Mouse (Mus musculus) urinary bladder, postnatal 14 days (tissue): Measurements from ENCODE around the gene 1700013G24Rik.

Source experiments
- DNase-seq: peaks from one replicate; pipeline ENCODE4 v3.0.0; 2021; ENCODE audit warnings: low spot score

Gene 1700013G24Rik

DNA sequence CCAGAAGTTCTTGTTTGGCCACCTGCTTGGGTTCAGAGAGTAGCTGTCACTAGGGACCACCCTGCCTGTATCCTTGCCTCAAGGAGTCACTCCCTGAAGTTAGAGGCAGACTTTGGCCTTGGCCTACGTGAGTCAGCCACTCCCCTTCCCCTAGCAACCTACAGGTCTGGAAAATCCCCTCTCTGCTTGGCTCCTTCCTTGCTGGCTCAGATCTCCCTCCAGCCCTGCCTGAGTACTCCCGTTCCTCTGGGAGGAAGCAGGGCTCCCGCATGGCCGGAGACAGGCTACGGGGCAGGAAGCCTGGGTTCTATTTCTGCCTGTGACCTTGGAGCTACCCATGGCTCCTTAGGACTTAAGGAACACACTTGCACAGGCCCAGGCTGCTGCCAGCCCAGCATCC, 44.3 kb downstream of the 1700013G24Rik start:
- DNase-seq = no peak

DNA sequence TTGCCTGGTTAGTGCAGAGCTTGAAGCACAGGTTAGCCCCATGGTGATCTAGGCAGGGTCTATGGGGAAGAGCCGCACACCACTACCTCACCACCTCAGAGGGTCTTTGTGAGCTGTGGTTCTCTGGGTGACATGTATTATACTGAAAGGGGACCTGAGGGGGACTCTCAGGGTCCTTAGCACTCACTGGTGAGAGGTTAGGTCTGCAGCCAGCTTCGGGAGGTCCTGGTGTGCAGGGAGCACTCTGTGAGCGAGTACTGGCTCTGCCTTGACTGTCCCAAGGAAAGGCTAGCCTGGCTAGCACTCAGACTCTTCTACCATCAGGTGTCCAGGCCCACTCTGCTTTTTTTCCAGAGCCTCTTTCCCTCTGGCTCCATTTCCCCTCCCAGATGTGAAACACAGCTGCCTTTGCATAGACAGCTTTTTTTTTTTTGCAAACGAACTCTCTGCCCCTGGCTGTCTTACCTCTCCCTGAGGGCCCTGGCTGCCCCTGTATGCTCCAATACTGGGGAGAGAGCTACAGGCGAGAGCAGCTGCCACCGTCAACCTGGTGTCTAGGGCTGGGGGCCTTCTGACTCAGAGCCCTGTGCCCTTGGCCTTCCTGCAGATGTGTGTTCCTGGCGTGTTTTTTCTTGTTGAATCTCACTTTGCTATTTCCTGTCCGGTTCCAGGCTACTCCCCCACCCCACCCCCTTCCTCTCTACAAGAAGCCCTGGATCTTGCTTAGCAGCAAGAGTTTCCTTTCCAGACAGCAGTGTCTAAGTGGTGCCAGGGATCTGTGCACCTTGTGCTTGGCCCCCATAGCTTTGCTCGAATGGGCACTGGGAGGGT, 45.0 kb downstream of the 1700013G24Rik start:
- peak; percentile 51 for DNase-seq

DNA sequence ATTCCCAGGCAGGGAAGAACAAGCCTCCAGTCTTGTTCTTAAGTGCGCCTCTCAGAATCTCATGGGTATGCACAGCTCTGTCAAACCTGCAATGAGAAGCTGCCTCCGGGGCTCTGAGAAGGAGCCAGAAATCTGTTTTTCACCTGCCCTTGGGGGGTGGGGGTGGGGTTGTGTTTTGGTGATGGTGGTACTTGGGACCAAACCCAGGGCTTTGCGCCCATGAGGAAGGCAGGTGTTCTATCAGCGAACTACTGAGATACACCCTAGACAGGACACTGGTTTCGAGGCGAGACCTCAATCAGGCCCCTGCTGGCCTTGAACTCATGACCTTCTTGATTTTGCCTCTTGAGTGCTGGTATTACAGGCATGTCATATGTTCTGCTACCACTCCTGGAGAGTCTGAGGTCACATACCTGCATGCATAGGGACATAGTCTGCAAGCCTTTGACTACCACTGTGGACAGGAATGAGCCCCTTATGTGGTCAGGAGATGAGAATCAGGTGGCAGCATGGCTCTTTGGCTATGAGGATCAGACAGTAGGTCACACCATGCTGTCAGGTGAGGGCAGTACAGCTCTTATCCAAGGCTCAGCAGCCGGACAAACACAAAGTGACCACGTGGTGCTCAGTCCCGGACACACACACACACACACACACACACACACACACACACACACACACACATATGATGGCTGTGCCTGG, 45.9 kb downstream of the 1700013G24Rik start:
- DNase-seq = no peak

DNA sequence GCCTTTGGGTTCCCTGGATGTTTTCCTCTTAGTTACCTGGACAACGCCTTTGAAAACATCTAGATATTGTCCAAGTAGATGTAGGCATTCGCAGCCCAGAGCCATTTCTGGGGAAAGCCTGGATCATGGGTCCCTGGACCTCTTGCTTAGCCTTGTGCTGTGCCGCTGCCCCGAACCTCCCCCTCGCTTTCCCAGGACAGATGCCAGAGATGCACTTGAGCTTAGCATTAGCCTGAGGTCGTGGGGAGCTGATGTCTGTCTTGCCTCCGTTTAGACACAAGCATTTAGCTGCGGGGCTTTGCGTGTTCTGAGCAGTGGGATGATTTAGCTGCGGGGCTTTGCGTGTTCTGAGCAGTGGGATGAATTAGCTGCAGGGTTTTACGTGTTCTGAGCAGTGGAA, 47.1 kb downstream of the 1700013G24Rik start:
- DNase-seq = no peak

DNA sequence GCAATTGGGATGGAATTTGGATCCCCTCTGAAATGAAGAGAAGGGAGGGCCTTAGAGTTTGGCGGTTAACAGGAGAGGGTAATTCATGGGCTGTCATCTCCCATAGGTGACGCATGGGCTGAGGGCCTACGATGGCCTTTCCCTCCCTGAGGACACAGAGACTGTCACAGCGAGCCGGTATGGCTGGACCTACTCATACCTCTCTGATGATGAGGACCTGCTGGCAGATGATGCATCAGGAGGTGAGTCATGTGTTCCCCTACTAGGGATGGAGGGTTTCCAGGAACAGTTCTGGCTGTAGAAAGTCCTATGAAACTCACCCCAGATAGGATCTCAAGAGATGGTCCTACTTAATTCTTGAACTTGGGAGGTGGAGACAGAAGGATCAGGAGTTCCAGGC, 47.9 kb downstream of the 1700013G24Rik start:
- peak; percentile 42 for DNase-seq

DNA sequence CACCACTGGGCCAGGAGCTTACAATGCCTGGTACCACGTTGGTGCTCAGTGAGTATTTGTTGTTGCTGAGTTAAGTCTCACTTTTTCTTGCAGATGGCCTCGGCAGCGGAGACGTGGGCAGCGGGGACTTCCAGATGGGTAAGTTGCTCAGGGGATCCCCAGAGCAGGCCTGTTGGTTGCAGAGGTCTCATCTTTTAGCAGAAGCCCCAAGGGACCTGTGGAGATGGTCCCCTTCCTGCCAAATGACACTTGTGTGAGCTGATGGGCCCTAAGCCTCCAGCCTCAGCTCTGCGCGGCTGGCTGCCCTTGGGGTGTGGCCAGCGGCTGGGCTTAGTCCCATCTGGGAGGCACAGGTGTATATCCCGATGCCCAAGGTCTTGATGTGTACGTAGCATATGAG, 49.1 kb downstream of the 1700013G24Rik start:
- no peak for DNase-seq

DNA sequence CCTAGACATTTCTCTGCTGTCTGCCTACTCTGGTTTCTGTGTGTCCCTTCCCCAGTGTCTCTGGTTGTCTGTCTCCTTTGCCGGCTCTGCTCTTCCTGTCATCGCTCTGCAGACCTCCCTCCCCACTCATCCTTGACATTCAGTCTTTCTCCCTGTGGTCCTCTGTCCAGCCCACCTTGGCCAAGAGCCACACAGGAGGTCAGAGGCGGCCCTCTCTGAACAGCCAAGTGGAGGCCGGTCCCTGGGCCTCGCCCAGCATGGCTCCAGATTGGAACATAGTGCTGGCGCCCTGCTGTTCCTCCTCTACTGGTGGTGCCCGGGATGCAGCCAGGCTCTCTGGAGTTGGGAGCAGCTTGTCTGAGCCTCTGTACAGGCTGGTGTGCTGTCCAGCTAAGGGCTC, 49.7 kb downstream of the 1700013G24Rik start:
- no peak for DNase-seq

DNA sequence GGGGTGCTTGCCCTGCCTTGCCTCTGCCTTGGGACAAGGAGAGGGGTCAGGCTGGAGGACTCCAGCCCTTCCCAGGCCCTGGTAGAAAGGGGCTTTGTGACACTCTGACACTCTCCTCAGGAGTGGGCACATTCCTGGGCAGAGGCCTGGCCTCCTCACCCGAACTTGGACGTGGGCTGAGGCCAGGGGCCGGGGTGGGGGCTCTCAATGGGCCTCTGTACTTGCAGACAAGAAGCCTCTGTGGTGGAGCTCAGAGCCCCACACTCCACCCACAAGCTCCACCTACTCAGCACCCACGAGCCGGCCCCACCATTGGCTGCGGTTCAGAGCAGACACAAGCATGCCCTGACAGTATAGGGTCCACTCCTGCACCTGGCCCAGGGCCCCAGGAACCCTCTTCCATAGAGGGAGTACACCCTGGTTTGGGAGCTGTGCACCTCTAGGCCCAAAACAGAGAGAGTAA, 50.5 kb downstream of the 1700013G24Rik start:
- no peak for DNase-seq
